Mouse (Mus musculus) hindbrain, embryonic 13.5 days (tissue): ENCODE data around the gene Eefsec. TPM values are rescaled to one million over a fixed set of nuclear protein-coding genes. Genes with fewer than 3 reads are reported as not detected.

Source experiments
- ATAC-seq: fragments of 200-750 bp; cut with Nextera tagmentation; 2 replicates; pipeline ENCODE4 v1.8.0; 2017; ENCODE audit warnings: moderate TSS enrichment; ENCODE audit not compliant: low FRiP score
- H3K27ac ChIP-seq: fragments of 300-500 bp; sonication (generic); 2 replicates; pipeline ENCODE4 v1.5.1; 2015; ENCODE audit warnings: inconsistent platforms, mild to moderate bottlenecking, moderate library complexity
- H3K27me3 ChIP-seq: fragments of 300-500 bp; sonication (generic); 2 replicates; pipeline ENCODE4 v1.6.1; 2015; ENCODE audit warnings: mild to moderate bottlenecking, inconsistent platforms
- H3K36me3 ChIP-seq: fragments of 300-500 bp; sonication (generic); 2 replicates; pipeline ENCODE4 v1.6.1; 2015; ENCODE audit warnings: mild to moderate bottlenecking, inconsistent platforms
- H3K4me1 ChIP-seq: fragments of 300-500 bp; sonication (generic); replicated peaks from 2 replicates; pipeline ENCODE4 v1.6.1; 2015; ENCODE audit warnings: inconsistent platforms
- H3K4me2 ChIP-seq: fragments of 300-500 bp; sonication (generic); 2 replicates; pipeline ENCODE4 v1.6.1; 2015; ENCODE audit warnings: inconsistent platforms, mild to moderate bottlenecking, moderate library complexity
- H3K4me3 ChIP-seq: fragments of 300-500 bp; sonication (generic); 2 replicates; pipeline ENCODE4 v1.5.1; 2015; ENCODE audit warnings: mild to moderate bottlenecking, inconsistent platforms
- H3K9ac ChIP-seq: fragments of 300-500 bp; sonication (generic); 2 replicates; pipeline ENCODE4 v1.6.1; 2015; ENCODE audit warnings: mild to moderate bottlenecking, inconsistent platforms
- H3K9me3 ChIP-seq: fragments of 300-500 bp; sonication (generic); 2 replicates; pipeline ENCODE4 v1.6.1; 2016; ENCODE audit warnings: inconsistent platforms
- WGBS: fragments of 180-500 bp; shearing (Covaris S2); methylation state at CpG from one replicate; pipeline ENCODE4 v1.1.7; 2015; 5-methylcytosine and 5-hydroxymethylcytosine counted together
- polyA plus RNA-seq: library from polyadenylated mRNA; unstranded; fragments of >200 nt; fragmentation: Nextera tagmentation; extraction: Ambion mirVana; gene quantifications from 2 replicates; pipeline ENCODE4 v1.2.1, GENCODE M21; 2015

Gene Eefsec
- polyA plus RNA-seq, 1 experiment from 2014 or later, result 25.2 TPM

DNA sequence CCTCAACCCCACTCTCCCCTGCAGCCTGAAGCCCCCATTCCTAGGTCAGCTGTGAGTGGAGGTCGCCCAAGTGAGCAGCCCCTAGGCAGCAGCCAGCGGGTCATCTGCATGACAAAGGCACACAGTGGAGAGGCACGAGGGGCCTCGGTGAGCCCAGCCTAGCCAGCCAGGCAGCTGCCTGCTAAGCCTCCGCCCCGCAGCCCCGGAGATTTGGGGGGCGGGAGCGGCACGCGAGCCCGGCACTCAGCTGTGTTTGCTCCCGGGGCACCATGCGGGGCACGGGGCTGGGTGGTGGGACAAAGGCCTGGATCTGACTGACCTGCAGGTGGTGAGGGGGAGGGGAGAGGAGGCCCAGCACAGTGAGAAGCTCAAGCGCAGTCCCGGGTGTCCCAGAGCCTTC lies 210.4 kb downstream of the Eefsec start:
- 2% methylated on average over 17 of the region's 17 CpGs for WGBS
- peaks cover 83% of the 10 kb centered on the region for H3K27me3 ChIP-seq

DNA sequence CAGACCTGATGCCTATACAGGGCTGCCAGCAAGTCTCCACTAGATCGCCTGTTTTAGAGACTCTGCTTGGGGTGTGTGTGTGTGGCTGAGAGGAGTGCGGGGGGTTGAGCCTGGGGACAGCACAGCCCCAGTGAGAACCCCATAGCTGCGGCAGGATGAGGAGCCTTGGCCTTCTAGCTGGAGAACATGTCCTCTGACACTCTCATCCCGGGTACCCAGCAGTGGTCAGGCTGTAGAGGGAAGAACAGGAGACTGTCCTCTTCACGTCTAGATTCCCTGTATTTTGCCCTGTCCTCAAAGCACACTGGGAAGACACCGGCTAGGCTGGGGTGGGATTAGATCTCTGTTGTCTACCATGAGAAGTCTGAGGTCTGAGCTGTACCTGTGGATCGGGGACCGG lies 210.9 kb downstream of the Eefsec start:
- Histone ChIP-seq H3K9me3 (no peaks in the 10 kb centered on the region), H3K27me3 (peaks cover 78% of the 10 kb centered on the region), H3K4me1 (peaks cover 15% of the 10 kb centered on the region), H3K9ac (peak overlapping the region; percentile 56; the same call in 1 of the 2 replicates), H3K36me3 (no peaks in the 10 kb centered on the region), H3K27ac (no peak overlapping the region), H3K4me3 (no peak overlapping the region), H3K4me2 (no peak overlapping the region)
- no peak for ATAC-seq
- 19% methylated on average over 8 of the region's 8 CpGs for WGBS

More for the DNA sequence above, 210.4 kb downstream of the Eefsec start:
- Histone ChIP-seq H3K27ac (no peak overlapping the region), H3K4me2 (peak overlapping the region; percentile 46), H3K4me1 (peaks cover 15% of the 10 kb centered on the region), H3K9ac (peak overlapping the region; percentile 56), H3K9me3 (no peaks in the 10 kb centered on the region), H3K4me3 (peak overlapping the region; percentile 19; the same call in 1 of the 2 replicates), H3K36me3 (no peaks in the 10 kb centered on the region)
- peak; percentile 64 for ATAC-seq

DNA sequence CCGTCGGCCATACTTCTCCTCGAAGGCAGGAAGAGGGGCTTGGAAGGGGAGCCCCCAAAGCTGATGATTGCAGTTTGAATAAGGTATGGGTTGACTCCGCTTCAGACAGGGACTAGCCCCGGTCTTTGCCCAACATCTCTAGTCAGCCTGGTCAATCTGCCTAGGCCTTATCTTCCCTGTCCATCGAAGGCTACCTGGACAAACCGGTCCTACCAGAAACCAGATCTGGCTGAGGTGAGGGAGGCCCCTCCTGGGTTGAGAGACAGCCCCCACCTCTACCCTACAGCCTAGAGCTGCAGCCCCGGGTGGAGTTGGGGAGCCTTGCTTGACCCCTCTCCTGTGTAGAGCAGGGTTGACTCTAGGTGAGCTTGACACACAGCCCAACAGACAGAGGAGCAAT lies 212.3 kb downstream of the Eefsec start:
- H3K36me3 ChIP-seq, result no peaks in the 10 kb centered on the region
- peaks cover 71% of the 10 kb centered on the region for H3K27me3 ChIP-seq
- H3K27ac ChIP-seq, result no peak overlapping the region
- no peak overlapping the region for H3K4me2 ChIP-seq
- 80% methylated on average over 8 of the region's 8 CpGs for WGBS
- no peaks in the 10 kb centered on the region for H3K9me3 ChIP-seq
- no peak overlapping the region for H3K4me3 ChIP-seq
- ATAC-seq, result no peak
- H3K4me1 ChIP-seq, result peaks cover 15% of the 10 kb centered on the region
- H3K9ac ChIP-seq, result no peak overlapping the region

DNA sequence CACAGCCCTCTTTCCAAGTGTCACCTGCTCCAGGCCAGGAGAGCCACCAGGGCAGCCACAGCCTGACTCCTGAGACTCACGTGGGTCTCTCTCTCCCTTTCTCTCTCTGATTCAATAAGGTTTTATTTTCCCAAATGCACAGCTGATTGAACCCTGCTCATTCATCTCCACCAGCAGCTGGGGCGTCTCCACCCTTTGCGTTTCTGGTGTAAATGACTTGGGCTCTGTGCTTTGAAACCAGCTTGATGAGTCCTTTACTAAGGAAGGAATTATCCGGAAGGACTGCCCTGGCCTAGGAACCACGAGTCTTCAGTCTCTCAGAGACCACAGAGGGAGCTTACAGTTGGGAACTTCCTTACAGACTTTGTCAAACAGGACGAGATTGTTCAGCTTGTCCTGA lies 214.1 kb downstream of the Eefsec start:
- WGBS, result 58% methylated on average over 6 of the region's 6 CpGs
- ATAC-seq, result no peak
- Histone ChIP-seq H3K27me3 (peaks cover 60% of the 10 kb centered on the region), H3K4me1 (peaks cover 15% of the 10 kb centered on the region), H3K4me2 (no peak overlapping the region), H3K9ac (no peak overlapping the region), H3K36me3 (no peaks in the 10 kb centered on the region), H3K27ac (no peak overlapping the region), H3K4me3 (no peak overlapping the region), H3K9me3 (no peaks in the 10 kb centered on the region)

DNA sequence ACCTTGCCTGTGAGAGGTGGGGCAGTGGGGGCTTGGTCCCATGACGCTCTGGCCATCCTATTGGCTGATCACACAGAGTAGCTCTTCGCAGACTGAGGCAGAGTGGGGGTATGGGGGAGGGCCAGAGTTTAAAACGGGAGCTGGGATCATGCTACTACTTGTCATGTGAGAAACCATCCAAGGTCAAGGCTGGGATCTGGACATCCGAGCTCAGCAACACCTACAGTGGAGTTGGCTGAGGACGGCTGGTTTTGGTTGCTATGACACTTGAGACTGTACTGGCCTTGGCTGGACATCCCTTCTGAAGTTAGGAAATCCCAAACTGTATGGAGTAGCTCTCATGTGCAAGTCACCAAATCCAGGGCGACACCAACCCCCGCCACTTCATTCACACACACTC lies 214.5 kb downstream of the Eefsec start:
- H3K27me3 ChIP-seq, result peaks cover 57% of the 10 kb centered on the region
- H3K9me3 ChIP-seq, result no peaks in the 10 kb centered on the region
- no peaks in the 10 kb centered on the region for H3K36me3 ChIP-seq
- no peak for ATAC-seq
- WGBS, result 90% methylated on average over 7 of the region's 7 CpGs
- H3K9ac ChIP-seq, result no peak overlapping the region
- peaks cover 19% of the 10 kb centered on the region for H3K4me1 ChIP-seq
- no peak overlapping the region for H3K4me2 ChIP-seq
- no peak overlapping the region for H3K4me3 ChIP-seq
- no peak overlapping the region for H3K27ac ChIP-seq

DNA sequence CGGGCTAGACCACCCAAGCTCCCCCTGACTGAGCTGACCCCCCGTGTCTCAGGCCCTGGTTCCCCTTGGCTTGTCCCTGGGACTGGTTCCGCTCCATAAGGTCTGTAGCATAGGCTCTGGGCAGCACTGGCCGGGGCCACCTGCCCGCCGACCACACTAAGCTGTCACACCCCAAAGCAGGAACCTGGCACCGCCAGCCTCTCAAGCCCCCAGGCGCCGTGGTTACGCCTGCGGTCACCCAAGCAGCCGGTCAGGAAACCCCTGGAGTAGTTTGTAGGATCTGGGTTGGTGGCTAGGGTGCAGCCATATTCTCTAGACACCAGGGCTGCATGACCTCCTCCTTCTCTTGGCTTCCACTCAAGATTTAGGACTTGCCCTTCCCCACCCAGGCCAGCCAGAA lies 217.1 kb downstream of the Eefsec start:
- 85% methylated on average over 12 of the region's 12 CpGs for WGBS
- Histone ChIP-seq H3K9ac (no peak overlapping the region), H3K27me3 (peaks cover 36% of the 10 kb centered on the region), H3K9me3 (no peaks in the 10 kb centered on the region), H3K4me1 (peaks cover 12% of the 10 kb centered on the region), H3K4me3 (no peak overlapping the region), H3K27ac (no peak overlapping the region), H3K36me3 (no peaks in the 10 kb centered on the region), H3K4me2 (no peak overlapping the region)
- no peak for ATAC-seq

DNA sequence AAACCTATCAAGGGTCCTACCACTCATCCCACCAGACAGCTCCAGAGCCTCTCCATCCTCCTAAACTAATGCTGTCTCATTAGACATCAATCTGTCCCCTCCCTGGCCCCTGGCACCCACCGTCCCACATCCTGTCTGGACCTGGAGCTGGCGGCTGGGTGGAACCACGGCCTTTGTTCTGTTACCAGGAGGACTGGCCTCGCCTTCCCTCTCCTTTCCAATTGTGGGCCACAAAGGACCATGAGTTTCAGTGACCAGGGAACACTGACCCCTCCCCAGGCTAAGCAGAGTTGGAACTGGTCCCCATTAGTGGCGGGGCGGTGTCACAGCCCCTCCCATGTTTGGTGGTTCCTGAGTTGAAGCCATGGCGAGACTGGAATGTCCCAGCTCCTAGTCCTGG lies 218.8 kb downstream of the Eefsec start:
- ATAC-seq, result no peak
- Histone ChIP-seq H3K27me3 (peaks cover 23% of the 10 kb centered on the region), H3K4me3 (no peak overlapping the region), H3K4me1 (peaks cover 12% of the 10 kb centered on the region), H3K9me3 (no peaks in the 10 kb centered on the region), H3K36me3 (no peaks in the 10 kb centered on the region), H3K27ac (no peak overlapping the region), H3K4me2 (no peak overlapping the region), H3K9ac (no peak overlapping the region)
- 65% methylated on average over 7 of the region's 7 CpGs for WGBS

DNA sequence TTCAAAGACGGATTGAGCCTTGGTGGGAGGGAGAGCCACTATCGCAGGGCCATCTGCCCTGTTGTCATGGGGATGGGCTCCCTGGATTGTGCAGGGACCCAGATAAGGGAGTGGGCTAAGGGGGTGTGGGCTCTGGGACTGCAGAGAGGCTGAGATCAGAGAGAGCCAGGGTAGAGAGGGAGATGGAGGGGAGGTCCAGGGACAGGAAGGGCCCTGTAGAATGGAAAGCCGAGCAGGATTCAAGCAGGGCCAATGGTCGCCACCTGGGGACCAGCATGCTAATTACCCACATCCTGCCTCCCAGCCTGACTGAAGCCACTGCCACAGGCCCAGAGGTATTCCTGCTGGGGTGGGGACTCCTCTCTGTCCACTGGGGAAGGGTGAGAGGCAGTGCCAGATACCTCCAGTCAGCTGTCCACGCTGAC lies 219.8 kb downstream of the Eefsec start:
- ATAC-seq, result peak; percentile 79
- Histone ChIP-seq H3K4me1 (peaks cover 12% of the 10 kb centered on the region), H3K4me2 (no peak overlapping the region), H3K36me3 (no peaks in the 10 kb centered on the region), H3K9me3 (no peaks in the 10 kb centered on the region), H3K9ac (no peak overlapping the region), H3K27me3 (peaks cover 16% of the 10 kb centered on the region; the same call in 1 of the 2 replicates), H3K4me3 (no peak overlapping the region), H3K27ac (0 out of 2 replicates have a peak overlapping the region, but pooled peaks have one; percentile 23)
- WGBS, result 13% methylated on average over 5 of the region's 5 CpGs

DNA sequence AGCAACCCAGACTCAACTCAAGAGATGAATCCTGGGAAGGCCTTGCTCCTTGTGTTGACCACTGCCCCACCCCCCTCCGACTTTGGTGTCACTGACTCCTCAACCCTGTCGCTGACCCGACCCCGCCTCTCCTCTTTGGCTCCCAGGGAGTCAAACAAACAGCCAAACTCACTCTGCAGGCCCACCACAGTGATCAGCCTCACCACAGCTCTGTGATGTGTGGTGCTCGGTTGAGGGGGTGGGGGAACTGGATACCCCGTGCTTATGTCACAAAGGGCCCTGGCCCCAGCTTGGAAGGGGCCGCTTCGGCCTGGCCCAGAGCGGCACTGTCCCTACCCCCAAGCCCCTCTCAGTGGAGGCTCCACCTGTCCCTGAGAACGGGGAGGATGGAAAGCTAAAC lies 224.4 kb downstream of the Eefsec start, which contains the start of gene Dnajb8:
Dnajb8 (plus strand) TSS at position 301 of the 400 bp plus-strand sequence.
- peaks cover 3% of the 10 kb centered on the region; the same call in 1 of the 2 replicates for H3K9me3 ChIP-seq
- H3K27ac ChIP-seq, result no peak within 1 kb of the TSS
- H3K36me3 ChIP-seq, result no peaks in the 10 kb centered on the region
- H3K9ac ChIP-seq, result no peak within 1 kb of the TSS
- ATAC-seq, result no peak
- H3K4me3 ChIP-seq, result no peak within 1 kb of the TSS
- H3K4me2 ChIP-seq, result no peak within 1 kb of the TSS
- H3K4me1 ChIP-seq, result peaks cover 9% of the 10 kb centered on the region
- 0 out of 2 replicates have a peak, but pooled peaks cover 3% of the 10 kb centered on the region for H3K27me3 ChIP-seq
- 41% methylated on average over 10 of the region's 10 CpGs for WGBS

DNA sequence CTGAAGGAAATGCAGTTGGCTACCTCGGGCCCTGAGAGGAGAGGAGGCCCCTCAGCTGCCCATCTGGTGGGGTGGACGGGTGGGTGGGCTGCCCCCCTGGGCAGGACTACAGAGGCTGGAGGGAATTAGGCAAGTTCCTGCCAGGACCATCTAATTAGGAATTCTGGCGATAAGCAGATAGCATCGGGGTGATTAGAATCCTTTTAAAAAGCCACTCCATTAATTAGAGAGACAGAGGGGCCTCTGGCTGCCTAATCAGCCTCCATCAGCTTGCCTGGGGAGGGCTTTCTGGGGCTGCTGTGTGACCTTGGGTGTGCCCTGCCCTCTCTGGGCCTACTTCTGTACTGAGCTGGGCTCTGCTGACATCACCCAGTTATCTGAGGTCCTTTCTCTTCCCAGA lies 227.2 kb downstream of the Eefsec start:
- Histone ChIP-seq H3K9me3 (peaks cover 3% of the 10 kb centered on the region; the same call in 1 of the 2 replicates), H3K4me1 (no peaks in the 10 kb centered on the region), H3K27ac (no peak overlapping the region), H3K4me3 (no peak overlapping the region), H3K27me3 (peaks cover 8% of the 10 kb centered on the region; the same call in 1 of the 2 replicates), H3K9ac (no peak overlapping the region), H3K36me3 (no peaks in the 10 kb centered on the region), H3K4me2 (no peak overlapping the region)
- no peak for ATAC-seq
- 25% methylated on average over 4 of the region's 4 CpGs for WGBS

DNA sequence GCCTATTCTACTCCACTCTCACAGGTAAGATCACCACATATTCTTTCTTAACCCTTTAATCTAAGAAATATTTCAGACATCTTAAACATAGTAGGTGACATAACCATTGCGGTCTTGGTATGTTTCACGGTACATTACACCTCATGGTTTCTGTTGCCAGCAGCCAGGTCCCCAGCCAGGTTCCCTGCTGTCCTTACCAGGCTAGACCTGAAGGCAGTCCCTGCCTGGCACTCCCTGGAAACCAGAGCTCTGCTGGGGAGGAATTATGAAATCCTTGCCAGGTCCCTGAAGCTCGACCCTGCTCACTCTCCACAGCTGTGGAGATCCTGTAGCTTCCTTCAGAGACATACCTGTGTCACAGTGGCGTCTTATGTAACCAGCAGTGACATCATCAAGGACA lies 230.1 kb downstream of the Eefsec start:
- Histone ChIP-seq H3K4me1 (no peaks in the 10 kb centered on the region), H3K4me2 (no peak overlapping the region), H3K27me3 (peaks cover 8% of the 10 kb centered on the region; the same call in 1 of the 2 replicates), H3K9me3 (peaks cover 3% of the 10 kb centered on the region; the same call in 1 of the 2 replicates), H3K9ac (no peak overlapping the region), H3K36me3 (no peaks in the 10 kb centered on the region), H3K4me3 (no peak overlapping the region), H3K27ac (no peak overlapping the region)
- ATAC-seq, result no peak
- WGBS, result 85% methylated on average over 4 of the region's 4 CpGs

DNA sequence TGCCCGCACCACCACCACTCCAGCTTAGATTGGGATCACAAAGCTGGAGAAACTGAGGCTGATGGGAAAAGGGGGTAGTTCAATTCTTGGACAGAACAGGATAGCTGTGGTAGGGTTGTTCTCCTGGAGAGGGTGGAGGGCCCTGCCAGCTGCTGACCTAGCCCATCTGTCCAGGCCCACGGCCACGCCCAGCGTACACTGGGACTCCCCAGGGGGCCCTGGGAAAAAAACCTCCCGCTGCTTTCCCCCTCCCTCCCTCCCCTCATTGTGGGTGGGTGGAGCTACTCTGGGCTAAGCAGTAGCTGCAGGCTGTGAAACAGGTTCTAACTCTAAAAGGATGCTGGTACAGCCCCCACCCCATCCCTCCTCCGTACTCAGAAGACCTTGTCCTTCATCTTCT lies 230.5 kb downstream of the Eefsec start:
- ATAC-seq, result no peak
- Histone ChIP-seq H3K4me1 (no peaks in the 10 kb centered on the region), H3K9ac (no peak overlapping the region), H3K9me3 (peaks cover 3% of the 10 kb centered on the region; the same call in 1 of the 2 replicates), H3K4me2 (no peak overlapping the region), H3K36me3 (no peaks in the 10 kb centered on the region), H3K27ac (no peak overlapping the region), H3K4me3 (no peak overlapping the region), H3K27me3 (peaks cover 8% of the 10 kb centered on the region; the same call in 1 of the 2 replicates)
- WGBS, result 31% methylated on average over 6 of the region's 6 CpGs

DNA sequence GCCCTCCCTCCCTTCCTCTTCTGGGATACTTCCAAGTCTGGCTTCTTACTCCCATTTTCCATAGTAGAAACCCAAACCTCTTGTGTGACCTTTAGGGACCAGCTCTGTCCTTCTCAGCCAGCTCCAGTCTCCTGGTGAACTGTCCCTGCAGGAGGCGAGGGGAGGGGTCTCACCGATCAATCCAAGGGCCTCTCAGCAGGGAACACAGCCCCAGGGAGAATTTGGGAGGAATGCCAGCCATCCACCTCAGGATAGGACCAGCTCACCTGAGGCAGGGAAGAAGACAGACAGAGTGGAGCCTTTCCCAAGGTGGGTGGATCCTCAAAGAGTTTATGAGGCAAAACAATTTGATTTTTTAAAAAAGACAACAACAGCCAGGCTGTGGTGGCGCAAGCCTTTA lies 236.2 kb downstream of the Eefsec start:
- no peak overlapping the region for H3K4me3 ChIP-seq
- ATAC-seq, result no peak
- H3K9ac ChIP-seq, result no peak overlapping the region
- no peak overlapping the region for H3K27ac ChIP-seq
- H3K9me3 ChIP-seq, result no peaks in the 10 kb centered on the region
- peaks cover 53% of the 10 kb centered on the region for H3K27me3 ChIP-seq
- H3K36me3 ChIP-seq, result no peaks in the 10 kb centered on the region
- WGBS, result 64% methylated on average over 3 of the region's 3 CpGs
- H3K4me2 ChIP-seq, result no peak overlapping the region
- H3K4me1 ChIP-seq, result 0 out of 2 replicates have a peak, but pooled peaks cover 3% of the 10 kb centered on the region
